Mouse (Mus musculus) CD4-positive, CD25-positive, alpha-beta regulatory T cell, adult 2 months (primary cell): ENCODE data around the gene Pola1.

Experiments
- DNase-seq: peaks from one replicate; pipeline ENCODE4 v3.0.0-alpha.2; 2012; ENCODE audit warnings: low read depth, low spot score

Gene Pola1

DNA sequence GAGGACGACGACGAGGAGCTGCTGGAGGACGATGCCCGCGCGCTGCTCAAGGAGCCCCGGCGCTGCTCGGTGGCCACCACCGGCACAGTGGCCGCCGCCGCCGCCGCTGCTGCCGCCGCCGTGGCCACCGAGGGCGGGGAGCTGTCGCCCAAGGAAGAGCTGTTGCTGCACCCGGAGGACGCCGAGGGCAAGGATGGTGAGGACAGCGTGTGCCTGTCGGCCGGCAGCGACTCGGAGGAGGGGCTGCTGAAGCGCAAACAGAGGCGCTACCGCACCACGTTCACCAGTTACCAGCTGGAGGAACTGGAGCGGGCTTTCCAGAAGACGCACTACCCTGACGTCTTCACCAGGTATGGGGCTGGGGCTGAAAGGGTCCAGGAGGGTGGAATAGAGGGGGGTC lies 342.9 kb downstream of the Pola1 start:
- DNase-seq: peak; percentile 20

GRCm38 (mm10) chrX:93288339-93288738 lies 343.6 kb downstream of the Pola1 start:
- DNase-seq: peak; percentile 18

DNA sequence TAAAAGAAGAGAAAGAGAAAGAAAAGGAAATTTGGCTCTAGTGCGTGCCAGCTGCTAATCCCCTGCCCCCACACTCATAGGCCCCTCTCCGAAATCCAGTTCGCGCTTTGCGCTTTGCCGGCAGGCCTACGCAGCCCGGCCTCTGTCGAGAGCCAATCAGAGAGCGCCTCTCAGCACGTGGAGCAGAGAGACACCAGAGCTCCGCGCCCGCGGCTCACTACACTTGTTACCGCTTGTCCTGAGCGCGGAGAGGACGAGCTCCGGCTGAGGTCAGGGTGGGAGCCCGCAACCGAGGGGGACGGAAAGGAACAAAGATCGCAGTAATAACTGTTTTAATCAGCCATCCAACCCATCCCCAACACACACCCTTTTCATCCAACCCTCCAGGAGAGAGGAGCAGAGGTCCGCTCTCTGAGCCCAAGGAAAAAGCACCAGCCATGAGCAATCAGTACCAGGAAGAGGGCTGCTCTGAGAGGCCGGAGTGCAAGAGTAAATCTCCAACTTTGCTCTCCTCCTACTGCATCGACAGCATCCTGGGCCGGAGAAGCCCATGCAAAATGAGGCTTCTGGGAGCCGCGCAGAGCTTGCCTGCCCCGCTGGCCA lies 345.6 kb downstream of the Pola1 start, which contains the start of gene Arx:
Gene Arx, plus strand, starts transcription at position 155 of the 603 bp plus-strand sequence.
- DNase-seq: peak; percentile 80

DNA sequence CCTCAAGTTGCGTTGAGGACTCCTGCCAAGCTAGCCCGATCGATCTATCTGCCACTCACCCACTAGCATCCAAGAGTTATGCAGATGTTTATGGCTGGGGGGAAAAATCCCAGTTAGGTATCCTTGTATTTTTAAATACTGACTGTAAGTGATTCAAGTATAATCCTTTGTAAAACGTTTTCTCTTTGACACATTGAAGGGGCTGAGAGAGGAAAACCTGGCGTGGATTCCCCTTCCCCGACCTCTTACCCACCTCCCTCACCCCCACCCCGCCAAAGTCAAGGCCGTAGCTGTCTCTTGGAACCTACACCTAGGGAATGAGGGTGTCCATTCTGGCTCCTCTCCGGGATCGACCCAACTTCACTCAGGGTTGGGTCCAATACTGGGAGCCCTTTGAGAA lies 346.9 kb downstream of the Pola1 start:
- DNase-seq: no peak

GRCm38 (mm10) chrX:93281756-93282155 lies 350.2 kb downstream of the Pola1 start:
- no peak for DNase-seq

DNA sequence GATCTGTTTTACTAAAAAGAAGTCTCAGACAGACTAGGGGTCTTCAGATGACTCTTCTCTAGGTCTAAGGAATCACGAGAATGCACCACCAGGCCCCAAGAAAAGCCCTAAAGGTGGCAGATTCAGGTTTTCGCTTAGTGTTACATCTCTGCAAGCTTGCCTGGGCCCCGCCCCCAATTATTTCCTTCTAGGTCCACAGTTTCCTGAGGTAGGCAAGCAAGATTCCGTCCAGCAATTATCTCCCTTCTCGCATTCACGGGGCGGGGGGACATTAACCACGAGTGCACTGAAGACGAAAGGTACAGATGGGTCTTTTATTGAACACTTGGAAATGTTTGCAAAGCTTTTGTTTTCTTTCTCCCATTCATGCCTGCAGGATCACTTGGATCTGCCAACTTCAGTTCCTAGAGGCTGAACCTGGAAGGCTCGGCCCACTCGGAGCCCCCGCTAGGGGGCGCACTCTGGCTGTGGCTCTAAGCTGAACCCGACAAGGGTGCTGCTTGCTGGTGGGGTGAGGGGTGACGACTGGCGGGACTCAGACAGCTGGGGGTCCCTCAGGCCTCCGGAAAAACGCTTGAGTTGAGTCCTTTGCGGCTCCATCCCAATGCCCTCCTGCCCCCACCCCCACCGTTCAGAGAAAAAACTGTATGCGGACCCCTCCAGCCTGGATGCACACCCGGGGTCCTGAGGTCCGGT lies 350.8 kb downstream of the Pola1 start:
- DNase-seq: peak; percentile 67

- DNase-seq: no peak
Measured at GRCm38 (mm10) chrX:93279940-93280339, 352.0 kb downstream of the Pola1 start.

DNA sequence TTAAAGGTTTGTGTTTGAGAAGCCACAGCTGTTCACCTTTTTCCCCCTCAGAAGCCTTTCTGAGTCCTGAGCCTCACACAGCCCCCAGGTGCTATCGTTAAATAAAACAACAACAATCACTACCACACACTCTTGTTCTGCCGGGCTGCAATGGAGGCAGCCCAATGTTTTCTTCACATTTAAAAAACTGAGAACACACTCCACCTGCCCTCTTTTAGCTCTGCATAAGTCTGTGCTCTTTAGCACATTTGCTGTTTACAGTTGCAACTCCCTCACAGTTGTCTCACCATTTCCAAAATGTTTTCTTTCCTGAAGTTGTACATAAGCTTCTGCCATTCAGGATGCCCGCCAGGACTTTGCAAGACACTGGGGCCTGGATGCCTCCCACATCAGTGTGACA lies 356.3 kb downstream of the Pola1 start:
- DNase-seq: no peak
